Mouse (Mus musculus): ENCODE data around the gene Lrrc4.

DNA sequence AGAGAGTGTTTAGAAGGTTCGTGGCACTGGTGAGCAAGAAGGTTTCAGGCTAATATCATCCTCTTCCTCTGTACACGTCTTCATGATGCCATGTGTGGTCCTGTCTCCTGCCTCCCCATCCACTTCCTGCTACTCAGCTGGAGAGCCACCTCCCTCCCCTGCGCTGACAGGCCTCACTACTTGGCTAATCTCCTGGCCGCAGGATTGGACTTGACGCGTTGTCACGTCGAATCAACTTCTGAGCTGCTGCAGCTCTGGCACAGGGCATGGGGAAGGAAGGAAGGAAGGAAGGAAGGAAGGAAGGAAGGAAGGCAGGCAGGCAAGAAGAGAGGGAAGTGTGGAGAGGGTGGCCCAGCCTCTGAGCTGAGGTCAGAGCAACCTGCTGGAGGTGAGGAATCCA, 47.8 kb upstream of the Lrrc4 start:
- TF ChIP-seq POLR2A (IDR thresholded peaks at IDR 0.05; ENCODE audit: insufficient read depth, low read depth, low read length), result no peak
- no peak for TF ChIP-seq CTCF (IDR thresholded peaks at IDR 0.05; ENCODE audit: insufficient read depth, low read depth, low read length)
